Mouse (Mus musculus) embryonic facial prominence, embryonic 15.5 days (tissue): ENCODE measurements around the gene Rtn4rl1. TPM values are rescaled to one million over a fixed set of nuclear protein-coding genes. Genes with fewer than 3 reads are reported as not detected.
"Not testable (repeated sequence)": the region's sequence is repeated elsewhere in the genome, so short reads cannot be mapped to it uniquely, and the experiment has no call there.

Experiments
- ATAC-seq: fragments of 200-750 bp; cut with Nextera tagmentation; 2 replicates; pipeline ENCODE4 v1.8.0; 2017; ENCODE audit warnings: low read depth, moderate TSS enrichment; ENCODE audit not compliant: insufficient number of reproducible peaks, low FRiP score, low TSS enrichment
- H3K27ac ChIP-seq: fragments of 300-500 bp; sonication (generic); replicated peaks from 2 replicates; pipeline ENCODE4 v1.5.1; 2015; ENCODE audit warnings: mild to moderate bottlenecking, inconsistent platforms
- H3K27me3 ChIP-seq: fragments of 300-500 bp; sonication (generic); 2 replicates; pipeline ENCODE4 v1.6.1; 2015; ENCODE audit warnings: inconsistent platforms
- H3K36me3 ChIP-seq: fragments of 300-500 bp; sonication (generic); 2 replicates; pipeline ENCODE4 v1.6.1; 2015; ENCODE audit warnings: mild to moderate bottlenecking, inconsistent platforms
- H3K4me1 ChIP-seq: fragments of 300-500 bp; sonication (generic); 2 replicates; pipeline ENCODE4 v1.6.1; 2015; ENCODE audit warnings: inconsistent platforms
- H3K4me2 ChIP-seq: fragments of 300-500 bp; sonication (generic); replicated peaks from 2 replicates; pipeline ENCODE4 v1.6.1; 2015; ENCODE audit warnings: mild to moderate bottlenecking, inconsistent platforms
- H3K4me3 ChIP-seq: fragments of 300-500 bp; sonication (generic); replicated peaks from 2 replicates; pipeline ENCODE4 v1.5.1; 2015; ENCODE audit warnings: mild to moderate bottlenecking, inconsistent platforms
- H3K9ac ChIP-seq: fragments of 300-500 bp; sonication (generic); 2 replicates; pipeline ENCODE4 v1.6.1; 2015; ENCODE audit warnings: inconsistent platforms
- H3K9me3 ChIP-seq: fragments of 300-500 bp; sonication (generic); replicated peaks from 2 replicates; pipeline ENCODE4 v1.6.1; 2016; ENCODE audit warnings: inconsistent platforms
- WGBS: fragments of 180-500 bp; shearing (Covaris S2); methylation state at CpG from one replicate; pipeline ENCODE4 v1.1.7; 2015; 5-methylcytosine and 5-hydroxymethylcytosine counted together
- polyA plus RNA-seq: library from polyadenylated mRNA; unstranded; fragments of >200 nt; fragmentation: Nextera tagmentation; extraction: Ambion mirVana; gene quantifications from 2 replicates; pipeline ENCODE4 v1.2.1, GENCODE M21; 2015

The Rtn4rl1 gene
- polyA plus RNA-seq, 1 experiment from 2014 or later = 6.4 TPM

DNA sequence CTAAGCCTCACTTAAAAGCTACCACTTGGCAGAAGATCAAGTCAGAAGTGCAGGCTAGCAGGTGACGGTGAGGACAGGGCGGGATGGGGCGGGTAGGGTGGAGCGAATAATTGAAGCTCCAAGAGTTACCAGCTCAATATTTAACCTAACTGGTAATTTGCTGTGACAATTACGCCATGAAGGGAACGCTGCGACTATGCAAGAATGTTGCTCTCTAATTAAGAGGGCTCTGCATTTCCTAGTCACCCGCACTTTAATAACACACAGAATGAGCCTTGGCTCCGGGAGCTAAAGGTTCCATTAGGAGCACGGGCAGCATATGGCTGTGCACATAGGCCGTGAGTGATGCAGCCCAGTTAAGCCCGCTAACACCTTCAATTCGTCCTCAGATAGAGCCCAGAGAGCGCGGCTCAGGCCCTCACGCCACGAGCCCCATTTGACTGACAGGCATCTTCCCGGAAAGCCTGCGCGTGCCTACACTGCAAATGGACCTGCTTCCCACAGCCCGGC is 100.3 kb downstream of the Rtn4rl1 start:
- Histone ChIP-seq H3K4me1 (peaks cover 39% of the 10 kb centered on the region), H3K9ac (no peak overlapping the region), H3K36me3 (no peaks in the 10 kb centered on the region), H3K9me3 (no peaks in the 10 kb centered on the region), H3K4me3 (no peak overlapping the region), H3K4me2 (no peak overlapping the region), H3K27ac (no peak overlapping the region), H3K27me3 (peaks cover 19% of the 10 kb centered on the region)
- ATAC-seq = no peak
- WGBS = 42% methylated on average over 21 of the region's 21 CpGs

- 62% methylated on average over 9 of the region's 9 CpGs for WGBS
- Histone ChIP-seq H3K27ac (no peak overlapping the region), H3K36me3 (peaks cover 5% of the 10 kb centered on the region), H3K4me2 (no peak overlapping the region), H3K9ac (no peak overlapping the region), H3K9me3 (no peaks in the 10 kb centered on the region), H3K4me1 (peaks cover 29% of the 10 kb centered on the region), H3K27me3 (peaks cover 19% of the 10 kb centered on the region), H3K4me3 (no peak overlapping the region)
- ATAC-seq = no peak
These were observed 101.3 kb downstream of the Rtn4rl1 start for GRCm38 (mm10) chr11:75294862-75295261.

GRCm38 (mm10) chr11:75295534-75295933 is 102.0 kb downstream of the Rtn4rl1 start:
- H3K4me3 ChIP-seq, H3K9ac ChIP-seq: not testable (repeated sequence)
- 87% methylated on average over 5 of the region's 5 CpGs for WGBS

DNA sequence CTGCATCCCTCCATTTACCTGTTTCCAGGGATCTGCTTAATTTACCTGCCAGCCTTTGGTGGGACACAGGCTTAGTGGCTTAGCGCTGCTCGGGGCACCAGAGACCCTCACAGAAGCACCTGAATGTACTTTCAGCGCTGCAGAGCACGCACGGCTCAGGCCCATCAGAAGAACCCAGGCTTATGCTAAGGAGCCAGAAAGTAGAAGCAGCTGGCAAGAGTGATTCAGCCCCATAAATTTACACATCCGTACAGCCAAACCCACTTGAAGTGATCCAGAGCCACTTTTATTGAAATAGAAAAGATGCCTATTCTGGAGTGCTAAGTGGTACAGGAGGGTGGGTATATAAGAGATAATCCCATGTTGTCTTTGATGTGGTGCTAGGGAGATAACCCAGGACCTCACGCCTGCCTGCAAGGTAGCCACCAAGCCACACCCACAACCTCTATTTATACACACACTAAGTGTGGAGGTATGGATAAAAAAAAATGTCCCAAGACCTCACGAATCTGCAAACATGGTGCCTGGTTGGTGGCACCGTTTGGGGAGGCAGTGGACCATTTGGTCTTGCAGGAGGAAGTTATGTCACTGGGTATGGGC is 102.9 kb downstream of the Rtn4rl1 start:
- Histone ChIP-seq H3K4me1 (peaks cover 20% of the 10 kb centered on the region), H3K27me3 (peaks cover 19% of the 10 kb centered on the region), H3K36me3 (peaks cover 19% of the 10 kb centered on the region), H3K27ac (no peak overlapping the region), H3K4me2 (no peak overlapping the region), H3K9me3 (no peaks in the 10 kb centered on the region), H3K4me3 (no peak overlapping the region), H3K9ac (no peak overlapping the region)
- no peak for ATAC-seq
- WGBS = 76% methylated on average over 9 of the region's 9 CpGs

More at GRCm38 (mm10) chr11:75295534-75295933, 102.0 kb downstream of the Rtn4rl1 start:
- not testable (repeated sequence) for H3K4me2 ChIP-seq, ATAC-seq, H3K9me3 ChIP-seq, H3K27ac ChIP-seq, H3K36me3 ChIP-seq
- peaks cover 27% of the 10 kb centered on the region for H3K4me1 ChIP-seq
- peaks cover 19% of the 10 kb centered on the region for H3K27me3 ChIP-seq

- Histone ChIP-seq H3K9ac (no peak overlapping the region), H3K9me3 (no peaks in the 10 kb centered on the region), H3K27ac (no peak overlapping the region), H3K4me3 (no peak overlapping the region), H3K4me2 (no peak overlapping the region), H3K27me3 (peaks cover 14% of the 10 kb centered on the region), H3K4me1 (peaks cover 10% of the 10 kb centered on the region; the same call in 1 of the 2 replicates), H3K36me3 (peaks cover 30% of the 10 kb centered on the region)
- ATAC-seq = no peak
- WGBS = 75% methylated on average over 9 of the region's 9 CpGs
These were observed 104.0 kb downstream of the Rtn4rl1 start for GRCm38 (mm10) chr11:75297631-75298030.

DNA sequence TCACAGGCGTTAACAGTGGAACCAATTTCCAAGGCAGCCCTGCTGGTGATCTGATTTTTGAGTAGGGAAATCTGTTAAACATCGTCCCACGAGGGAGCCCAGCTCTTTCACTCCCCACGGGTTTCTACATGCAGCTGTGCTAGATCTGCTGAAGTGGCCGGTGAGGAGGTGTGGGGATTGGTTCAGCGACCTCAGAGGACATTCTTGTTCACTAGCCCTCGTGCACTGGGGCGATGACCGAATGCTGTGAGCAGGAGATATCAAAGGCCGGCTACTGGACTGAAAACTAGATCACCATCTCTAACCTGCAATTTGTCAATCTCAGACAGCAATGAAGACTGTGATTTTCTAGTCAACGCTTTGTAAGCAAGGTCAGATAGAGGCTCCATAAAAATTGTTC is 104.9 kb downstream of the Rtn4rl1 start:
- no peak overlapping the region for H3K4me3 ChIP-seq
- 40% methylated on average over 11 of the region's 11 CpGs for WGBS
- no peaks in the 10 kb centered on the region for H3K9me3 ChIP-seq
- ATAC-seq = no peak
- peaks cover 36% of the 10 kb centered on the region for H3K36me3 ChIP-seq
- H3K4me2 ChIP-seq = no peak overlapping the region
- H3K27ac ChIP-seq = no peak overlapping the region
- no peak overlapping the region for H3K9ac ChIP-seq
- H3K4me1 ChIP-seq = peaks cover 7% of the 10 kb centered on the region; the same call in 1 of the 2 replicates
- peaks cover 5% of the 10 kb centered on the region; the same call in 1 of the 2 replicates for H3K27me3 ChIP-seq

GRCm38 (mm10) chr11:75299786-75300185 is 106.2 kb downstream of the Rtn4rl1 start:
- whole genome bisulfite sequencing = 52% methylated on average over 10 of the region's 10 CpGs
- no peak overlapping the region for H3K9ac ChIP-seq
- H3K27ac ChIP-seq = no peak overlapping the region
- no peaks in the 10 kb centered on the region for H3K27me3 ChIP-seq
- ATAC-seq = no peak
- no peak overlapping the region for H3K4me3 ChIP-seq
- no peak overlapping the region for H3K4me2 ChIP-seq
- H3K4me1 ChIP-seq = no peaks in the 10 kb centered on the region; the same call in 1 of the 2 replicates
- no peaks in the 10 kb centered on the region for H3K9me3 ChIP-seq
- H3K36me3 ChIP-seq = peaks cover 36% of the 10 kb centered on the region

- peaks cover 44% of the 10 kb centered on the region for H3K36me3 ChIP-seq
- 83% methylated on average over 9 of the region's 9 CpGs for WGBS
These were observed 107.4 kb downstream of the Rtn4rl1 start for GRCm38 (mm10) chr11:75300954-75301353.

DNA sequence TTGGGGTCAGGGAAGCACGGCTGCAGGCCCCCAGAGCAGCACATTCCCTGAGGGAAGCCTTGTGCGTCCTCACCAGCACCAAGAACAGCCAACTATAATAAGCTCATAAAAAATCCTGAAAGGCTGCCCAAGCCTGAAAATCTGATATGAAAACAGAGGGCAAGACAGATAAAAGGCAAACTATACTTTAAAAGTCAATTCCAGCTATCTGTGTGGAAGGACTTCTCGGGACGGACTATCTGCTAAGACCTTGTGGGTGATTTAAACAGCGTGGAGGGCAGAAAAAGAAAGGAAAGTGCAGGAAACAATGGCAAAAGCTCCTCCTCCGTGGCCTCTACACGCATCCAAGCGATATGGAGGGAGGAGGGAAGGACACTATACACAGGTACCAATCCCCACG is 111.2 kb downstream of the Rtn4rl1 start:
- no peaks in the 10 kb centered on the region for H3K27me3 ChIP-seq
- no peak overlapping the region for H3K4me3 ChIP-seq
- no peak overlapping the region for H3K9ac ChIP-seq
- peaks cover 73% of the 10 kb centered on the region for H3K36me3 ChIP-seq
- no peak overlapping the region for H3K27ac ChIP-seq
- no peaks in the 10 kb centered on the region for H3K9me3 ChIP-seq
- H3K4me1 ChIP-seq = no peaks in the 10 kb centered on the region
- no peak overlapping the region for H3K4me2 ChIP-seq
- ATAC-seq = no peak
- 82% methylated on average over 9 of the region's 9 CpGs for WGBS

More at GRCm38 (mm10) chr11:75300954-75301353, 107.4 kb downstream of the Rtn4rl1 start:
- Histone ChIP-seq H3K4me3 (no peak overlapping the region), H3K4me2 (no peak overlapping the region), H3K9me3 (no peaks in the 10 kb centered on the region), H3K9ac (no peak overlapping the region), H3K27ac (no peak overlapping the region), H3K27me3 (no peaks in the 10 kb centered on the region), H3K4me1 (no peaks in the 10 kb centered on the region; the same call in 1 of the 2 replicates)
- no peak for ATAC-seq

DNA sequence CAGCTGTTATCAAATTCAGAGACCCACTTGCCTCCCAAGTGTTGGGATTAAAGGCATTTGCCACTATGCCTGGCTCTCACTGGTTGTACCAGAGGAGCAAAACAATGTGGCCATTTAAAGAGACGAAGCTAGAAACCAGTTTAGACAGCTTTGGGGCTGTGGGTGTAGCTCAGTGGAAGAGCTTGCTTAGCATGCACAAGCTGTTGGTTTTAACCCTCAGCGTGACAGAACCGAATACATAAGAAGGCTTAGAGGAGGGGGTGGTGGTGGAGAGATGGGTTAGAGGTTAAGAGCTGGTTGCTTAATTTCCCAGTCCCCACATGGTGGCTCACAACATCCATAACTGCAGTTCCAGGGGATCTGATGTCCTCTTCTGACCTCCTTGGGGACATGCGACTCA is 115.1 kb downstream of the Rtn4rl1 start:
- Histone ChIP-seq H3K4me3 (no peak overlapping the region), H3K4me1 (no peaks in the 10 kb centered on the region), H3K27me3 (no peaks in the 10 kb centered on the region), H3K9ac (no peak overlapping the region), H3K27ac (no peak overlapping the region), H3K9me3 (no peaks in the 10 kb centered on the region), H3K4me2 (no peak overlapping the region), H3K36me3 (peaks cover 78% of the 10 kb centered on the region)
- 68% methylated on average over 4 of the region's 4 CpGs for WGBS
- no peak for ATAC-seq

DNA sequence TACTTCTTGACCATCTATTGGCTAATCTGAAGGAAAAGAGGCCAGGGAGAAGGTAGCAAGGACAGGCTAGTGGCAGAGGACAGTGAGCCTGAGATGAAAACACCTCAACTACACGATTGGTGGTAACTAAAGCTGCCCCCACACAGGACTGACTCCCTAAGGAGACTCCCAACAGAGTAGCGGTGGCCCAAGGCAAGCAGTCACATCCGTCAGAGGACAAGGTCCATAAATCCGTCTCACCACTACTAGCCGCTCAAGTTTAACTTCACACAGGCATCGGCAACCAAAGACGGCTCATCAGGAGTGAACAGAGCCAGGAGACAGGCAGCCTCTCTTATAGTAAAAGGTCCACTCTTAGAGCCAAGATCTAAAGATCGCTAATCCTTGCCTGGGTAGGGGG is 117.2 kb downstream of the Rtn4rl1 start:
- Histone ChIP-seq H3K27ac (no peak overlapping the region), H3K27me3 (no peaks in the 10 kb centered on the region), H3K4me3 (no peak overlapping the region), H3K4me2 (no peak overlapping the region), H3K9ac (no peak overlapping the region), H3K9me3 (no peaks in the 10 kb centered on the region), H3K36me3 (peaks cover 83% of the 10 kb centered on the region), H3K4me1 (no peaks in the 10 kb centered on the region)
- no peak for ATAC-seq
- WGBS = 83% methylated on average over 8 of the region's 8 CpGs

DNA sequence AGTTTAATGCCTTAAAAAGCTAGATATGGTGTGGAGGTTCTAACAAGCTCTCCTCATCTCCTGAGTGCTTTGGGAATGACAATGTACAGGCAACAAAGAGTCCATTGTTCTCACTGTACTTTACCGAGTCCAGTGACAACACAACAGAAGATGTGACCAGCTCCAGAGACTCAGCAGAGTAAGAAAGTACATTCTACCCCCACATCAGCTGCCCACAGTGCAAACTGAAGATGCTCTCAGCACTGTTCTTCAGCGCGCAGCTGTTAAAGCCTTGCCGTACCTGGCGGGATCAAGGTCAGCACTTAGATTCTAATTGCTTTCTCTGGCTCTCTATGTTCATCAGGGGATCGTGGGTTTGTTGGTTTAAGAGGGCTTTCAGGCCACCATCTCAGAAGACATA is 118.2 kb downstream of the Rtn4rl1 start:
- no peak overlapping the region for H3K27ac ChIP-seq
- peaks cover 79% of the 10 kb centered on the region for H3K36me3 ChIP-seq
- H3K4me3 ChIP-seq = no peak overlapping the region
- WGBS = 85% methylated on average over 6 of the region's 6 CpGs
- H3K4me1 ChIP-seq = no peaks in the 10 kb centered on the region
- no peaks in the 10 kb centered on the region for H3K9me3 ChIP-seq
- ATAC-seq = no peak
- H3K4me2 ChIP-seq = no peak overlapping the region
- no peak overlapping the region for H3K9ac ChIP-seq
- H3K27me3 ChIP-seq = no peaks in the 10 kb centered on the region
